In the genomic region with DNA sequence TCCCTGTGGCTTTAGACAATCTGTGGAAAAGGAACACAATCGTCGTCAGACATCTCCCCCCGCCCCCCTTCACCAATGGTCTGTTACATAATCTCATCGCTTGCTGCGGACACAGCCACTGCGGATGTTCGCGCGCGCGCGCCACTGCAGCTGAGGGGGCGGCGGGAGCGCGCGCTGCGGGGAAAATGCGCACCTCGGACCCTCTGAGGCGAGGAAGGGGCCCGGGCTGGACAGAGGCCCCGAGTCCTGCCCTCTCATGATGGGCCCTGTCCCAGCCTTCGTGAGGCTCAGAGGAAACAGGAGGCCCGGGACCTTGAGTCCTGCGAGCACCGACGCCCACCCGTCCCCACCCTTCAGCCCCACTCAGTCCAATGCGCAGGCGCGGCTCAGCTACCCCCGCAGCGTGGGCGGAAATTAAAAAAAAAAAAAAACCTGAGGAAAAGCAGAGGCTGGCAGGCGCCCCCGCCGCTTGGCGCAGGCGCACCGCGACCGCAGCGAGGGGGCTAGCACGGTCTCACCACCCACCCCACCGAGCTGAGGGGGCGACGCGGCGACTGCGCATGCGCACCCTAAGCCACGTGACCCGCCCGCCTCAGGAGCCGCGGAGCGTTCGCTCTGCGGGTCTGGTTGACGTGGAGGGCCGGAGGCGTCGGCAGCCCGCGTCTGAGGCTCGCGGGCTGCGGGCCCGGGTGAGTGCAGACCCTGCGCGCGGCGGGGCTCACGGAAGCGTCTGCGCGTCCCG, we compare ENCODE assay signal across 7 mouse cellular contexts. TPM values are rescaled to one million over a fixed set of nuclear protein-coding genes. Genes with fewer than 3 reads are reported as not detected.
DNase-seq lines count a peak whose midpoint lies in the region; ATAC-seq lines count a peak whose summit lies in the region.

A gene (plus strand): TSS at position 446 of the 742 bp plus-strand sequence.

- H3K36me3 ChIP-seq in embryonic facial prominence, embryonic 10.5 days (replicated peaks), result peaks cover 4% of the 10 kb centered on the region
- peaks cover 7% of the 10 kb centered on the region; the same call in 1 of the 2 replicates for H3K36me3 ChIP-seq in limb, embryonic 10.5 days
- no peaks in the 10 kb centered on the region for H3K36me3 ChIP-seq in midbrain, embryonic 13.5 days

- H3K27me3 ChIP-seq in embryonic facial prominence, embryonic 10.5 days (replicated peaks; ENCODE audit: low read depth, poor library complexity, severe bottlenecking), result no peaks in the 10 kb centered on the region
- no peaks in the 10 kb centered on the region for H3K27me3 ChIP-seq in limb, embryonic 10.5 days (ENCODE audit: low read depth, poor library complexity, severe bottlenecking)
- no peaks in the 10 kb centered on the region for H3K27me3 ChIP-seq in midbrain, embryonic 13.5 days

- peak within 1 kb of the TSS; percentile 81 for H3K4me2 ChIP-seq in midbrain, embryonic 13.5 days (replicated peaks)

- peak within 1 kb of the TSS; percentile 94 for H3K4me3 ChIP-seq in embryonic facial prominence, embryonic 10.5 days
- H3K4me3 ChIP-seq in limb, embryonic 10.5 days, result peak within 1 kb of the TSS; percentile 73
- H3K4me3 ChIP-seq in midbrain, embryonic 13.5 days (replicated peaks), result peak within 1 kb of the TSS; percentile 90

- ATAC-seq in granulocyte monocyte progenitor cell, adult 5-6 weeks (replicated peaks; ENCODE audit: poor library complexity, severe bottlenecking), result peak; percentile 80
- ATAC-seq in midbrain, embryonic 13.5 days, result peak; percentile 88

- no peaks in the 10 kb centered on the region for H3K9me3 ChIP-seq in embryonic facial prominence, embryonic 10.5 days
- no peaks in the 10 kb centered on the region for H3K9me3 ChIP-seq in limb, embryonic 10.5 days (replicated peaks)
- H3K9me3 ChIP-seq in midbrain, embryonic 13.5 days, result no peaks in the 10 kb centered on the region

- WGBS in embryonic facial prominence, embryonic 10.5 days, result under 1% methylated on average over 79 of the region's 79 CpGs
- under 1% methylated on average over 79 of the region's 79 CpGs for WGBS in limb, embryonic 10.5 days
- WGBS in midbrain, embryonic 13.5 days, result under 1% methylated on average over 78 of the region's 79 CpGs

- peak; percentile 96 for DNase-seq in adrenal gland, postnatal 10 days
- peak; percentile 98 for DNase-seq in embryonic facial prominence, embryonic 10.5 days (ENCODE audit: low spot score)
- peak; percentile 86 for DNase-seq in kidney, adult 11 months
- DNase-seq in limb, embryonic 10.5 days (ENCODE audit: low spot score), result peak; percentile 97
- peak; percentile 76 for DNase-seq in spleen, adult 12 weeks (ENCODE audit: low spot score)

- H3K9ac ChIP-seq in midbrain, embryonic 13.5 days (replicated peaks), result peak within 1 kb of the TSS; percentile 99

- H3K4me1 ChIP-seq in embryonic facial prominence, embryonic 10.5 days, result peaks cover 36% of the 10 kb centered on the region
- H3K4me1 ChIP-seq in limb, embryonic 10.5 days, result peaks cover 32% of the 10 kb centered on the region
- peaks cover 45% of the 10 kb centered on the region for H3K4me1 ChIP-seq in midbrain, embryonic 13.5 days (replicated peaks)

- peak within 1 kb of the TSS; percentile 99 for H3K27ac ChIP-seq in embryonic facial prominence, embryonic 10.5 days (replicated peaks)
- peak within 1 kb of the TSS; percentile 97 for H3K27ac ChIP-seq in limb, embryonic 10.5 days
- peak within 1 kb of the TSS; percentile 99 for H3K27ac ChIP-seq in midbrain, embryonic 13.5 days

RNA-seq across cellular contexts. Expression of the gene that starts here (rescaled TPM):
- 100 to 1,000 TPM in 1 of 2 experiments, 10 to 100 TPM in 1; 94.4 to 116 TPM for total RNA-seq in adrenal gland, postnatal 10 days (2021)
- polyA plus RNA-seq in embryonic facial prominence, embryonic 10.5 days (2016; fragmentation: Nextera tagmentation; extraction: Ambion mirVana), result 300 and 304 TPM in 2 replicates
- total RNA-seq in granulocyte monocyte progenitor cell, adult 5-6 weeks (2014; fragmentation: Nextera tagmentation), result 63.4 and 64.2 TPM in 2 replicates
- total RNA-seq in granulocyte monocyte progenitor cell, adult 5-6 weeks (2017), result 84.1 and 118 TPM in 2 replicates
- 237 and 285 TPM in 2 replicates for polyA plus RNA-seq in limb, embryonic 10.5 days (2016; fragmentation: Nextera tagmentation; extraction: Ambion mirVana)
- 803 and 871 TPM in 2 replicates for polyA plus RNA-seq in midbrain, embryonic 13.5 days (2015; fragmentation: Nextera tagmentation; extraction: Ambion mirVana)

Comparison
In these comparisons a context has a peak if more than half of its experiments do, and no peak if none do; other contexts are left out.
1. Peak in every context shown above with its lines: DNase-seq, ATAC-seq, H3K4me3 ChIP-seq and H3K27ac ChIP-seq.